Mouse (Mus musculus): ENCODE results near the gene Dusp7.

The Dusp7 gene

GRCm38 (mm10) chr9:106392828-106393527 is 24.5 kb downstream of the Dusp7 start:
- peak in 1 of 2 experiments; percentile 57 for DNase-seq

GRCm38 (mm10) chr9:106393548-106393947 is 25.1 kb downstream of the Dusp7 start:
- peak in 1 of 2 experiments; percentile 43 for DNase-seq

GRCm38 (mm10) chr9:106394649-106395602 is 26.5 kb downstream of the Dusp7 start:
- peak in 1 of 2 experiments; percentile 52 for DNase-seq

- DNase-seq, result no peak
Observed at GRCm38 (mm10) chr9:106397733-106398132, 29.3 kb downstream of the Dusp7 start.

- DNase-seq, result no peak
Observed at GRCm38 (mm10) chr9:106398667-106399311, 30.4 kb downstream of the Dusp7 start.

- DNase-seq, result no peak
Observed at GRCm38 (mm10) chr9:106399808-106400207, 31.4 kb downstream of the Dusp7 start.

- no peak for DNase-seq
Observed at GRCm38 (mm10) chr9:106402149-106402548, 33.7 kb downstream of the Dusp7 start.

- no peak for DNase-seq
Observed at GRCm38 (mm10) chr9:106402607-106403375, 34.4 kb downstream of the Dusp7 start.

- DNase-seq, result peak; percentile 88 to 89
Observed at GRCm38 (mm10) chr9:106405275-106405674, 36.8 kb downstream of the Dusp7 start.

- no peak for DNase-seq
Observed at GRCm38 (mm10) chr9:106406443-106407078, 38.1 kb downstream of the Dusp7 start.

GRCm38 (mm10) chr9:106409096-106409495 is 40.7 kb downstream of the Dusp7 start:
- DNase-seq, result no peak

- DNase-seq, result no peak
Observed at GRCm38 (mm10) chr9:106410086-106410650, 41.7 kb downstream of the Dusp7 start.

- no peak for DNase-seq
Observed at GRCm38 (mm10) chr9:106411091-106411594, 42.7 kb downstream of the Dusp7 start.

GRCm38 (mm10) chr9:106411729-106412128 is 43.3 kb downstream of the Dusp7 start:
- no peak for DNase-seq

- no peak for DNase-seq
Observed at GRCm38 (mm10) chr9:106412210-106412609, 43.8 kb downstream of the Dusp7 start.

GRCm38 (mm10) chr9:106413606-106414005 is 45.2 kb downstream of the Dusp7 start:
- DNase-seq, result peak in 1 of 2 experiments; percentile 1

GRCm38 (mm10) chr9:106416826-106417225 is 48.4 kb downstream of the Dusp7 start:
- no peak for DNase-seq

- DNase-seq, result peak; percentile 93
Observed at GRCm38 (mm10) chr9:106417841-106418625, 49.6 kb downstream of the Dusp7 start.

- no peak for DNase-seq
Observed at GRCm38 (mm10) chr9:106420608-106421007, 52.2 kb downstream of the Dusp7 start.

All from cerebellum, postnatal 10 days (tissue).